Mouse (Mus musculus): Measurements from ENCODE around the gene Ankrd22.

DNA sequence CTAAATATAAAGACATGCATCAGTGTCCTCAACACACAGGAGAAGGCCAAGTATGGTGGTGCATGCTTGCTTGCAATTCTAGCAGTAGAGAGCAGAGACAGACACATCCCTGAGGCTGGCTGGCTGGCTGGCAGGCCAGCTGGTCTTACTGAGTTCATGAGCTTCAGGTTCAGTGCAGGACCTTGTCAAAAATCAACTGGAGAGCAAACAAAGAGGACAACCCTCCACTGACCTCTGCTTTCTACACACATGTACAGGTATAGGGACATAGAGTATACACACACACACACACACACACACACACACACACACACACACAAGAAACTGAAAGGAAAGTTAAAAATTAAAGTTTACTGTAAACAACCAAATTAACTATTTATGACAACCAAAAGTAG is 47.4 kb upstream of the Ankrd22 start:
- TF ChIP-seq POLR2A (IDR thresholded peaks at IDR 0.05; ENCODE audit: borderline replicate concordance, insufficient read depth, low read length) (no peak), CTCF (IDR thresholded peaks at IDR 0.05; ENCODE audit: borderline replicate concordance, insufficient read depth, low read depth, low read length) (no peak)

Data from cerebellum, adult 2 months (tissue).